Mouse (Mus musculus): ENCODE measurements around the gene Dleu7. TPM values are rescaled to one million over a fixed set of nuclear protein-coding genes. Genes with fewer than 3 reads are reported as not detected.

The Dleu7 gene
- total RNA-seq, 2 experiments from 2014 or later = 8.0 to 9.1 TPM

GRCm38 (mm10) chr14:62324943-62325342 is 32.1 kb upstream of the Dleu7 start:
- Histone ChIP-seq H3K4me3 (no peak overlapping the region), H3K27ac (no peak overlapping the region)
- intact Hi-C loops (cut with DNase I) = no loop called here
- DNase-seq (ENCODE audit: extremely low spot score in 1 of 2, low spot score in 2 of 2) = no peak
- no peak for TF ChIP-seq CTCF (IDR thresholded peaks at IDR 0.05)

- Histone ChIP-seq H3K27ac (no peak overlapping the region), H3K4me3 (no peak overlapping the region)
- no peak for TF ChIP-seq CTCF (IDR thresholded peaks at IDR 0.05)
- intact Hi-C loops (cut with DNase I) = no loop called here
- no peak for DNase-seq (ENCODE audit: extremely low spot score in 1 of 2, low spot score in 2 of 2)
Observed at GRCm38 (mm10) chr14:62323457-62323856, 30.6 kb upstream of the Dleu7 start.

- no peak for DNase-seq (ENCODE audit: extremely low spot score in 1 of 2, low spot score in 2 of 2)
- no peak for TF ChIP-seq CTCF (IDR thresholded peaks at IDR 0.05)
- intact Hi-C loops (cut with DNase I) = no loop called here
- Histone ChIP-seq H3K4me3 (no peak overlapping the region), H3K27ac (no peak overlapping the region)
Observed at GRCm38 (mm10) chr14:62322581-62323344, 29.9 kb upstream of the Dleu7 start.

GRCm38 (mm10) chr14:62311672-62312071 is 18.8 kb upstream of the Dleu7 start:
- Histone ChIP-seq H3K4me3 (no peak overlapping the region), H3K27ac (no peak overlapping the region)
- intact Hi-C loops (cut with DNase I) = no loop called here
- no peak for TF ChIP-seq CTCF (IDR thresholded peaks at IDR 0.05)
- no peak for DNase-seq (ENCODE audit: extremely low spot score in 1 of 2, low spot score in 2 of 2)

- intact Hi-C loops (cut with DNase I) = no loop called here
- Histone ChIP-seq H3K4me3 (no peak overlapping the region), H3K27ac (no peak overlapping the region)
- no peak for TF ChIP-seq CTCF (IDR thresholded peaks at IDR 0.05)
- DNase-seq (ENCODE audit: extremely low spot score in 1 of 2, low spot score in 2 of 2) = no peak
Observed at GRCm38 (mm10) chr14:62309026-62309425, 16.2 kb upstream of the Dleu7 start.

DNA sequence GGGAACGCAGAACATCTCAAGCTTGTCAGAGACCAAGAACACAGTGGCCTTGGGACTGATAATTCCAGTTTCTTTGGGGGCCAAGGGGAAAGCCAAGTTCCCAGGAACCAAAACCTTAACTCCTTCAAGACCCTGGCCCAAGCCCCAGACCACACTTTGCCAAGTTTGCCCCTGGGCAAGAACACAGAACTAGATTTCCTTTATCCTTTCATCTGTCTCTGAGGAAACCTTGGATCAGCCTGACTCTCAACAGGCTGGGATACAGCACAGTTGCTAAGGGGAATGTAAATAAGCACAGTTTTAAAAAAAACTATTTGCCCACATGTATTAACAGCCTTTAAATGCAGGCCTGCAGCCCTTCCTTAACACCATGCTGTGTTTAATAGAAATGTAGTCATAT is 14.7 kb upstream of the Dleu7 start:
- no peak overlapping the region for H3K27ac ChIP-seq
- intact Hi-C loops (cut with DNase I) = no loop called here
- no peak for DNase-seq (ENCODE audit: extremely low spot score in 1 of 2, low spot score in 2 of 2)
- H3K4me3 ChIP-seq = no peak overlapping the region
- no peak for TF ChIP-seq CTCF (IDR thresholded peaks at IDR 0.05)

DNA sequence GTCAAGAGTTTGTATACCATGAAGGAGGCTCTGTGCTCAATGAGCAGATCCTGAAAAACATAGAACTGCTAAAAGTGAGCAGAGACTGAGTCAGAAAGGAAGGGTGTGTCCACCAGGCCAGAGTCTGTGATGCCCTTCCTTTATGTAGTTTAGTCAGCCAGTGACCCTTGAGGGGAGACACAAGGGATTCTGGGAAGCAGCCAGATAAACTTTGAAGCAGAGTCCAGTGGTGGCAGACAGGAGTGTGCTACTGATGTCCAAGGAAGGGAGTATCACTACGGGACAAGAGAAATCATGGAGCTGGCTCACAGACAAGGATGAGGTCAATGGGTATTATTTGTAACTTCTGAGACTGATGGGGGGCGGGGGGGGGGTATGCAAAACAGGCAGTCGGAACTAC is 7.2 kb upstream of the Dleu7 start:
- no peak overlapping the region for H3K4me3 ChIP-seq
- no peak overlapping the region for H3K27ac ChIP-seq
- no peak for TF ChIP-seq CTCF (IDR thresholded peaks at IDR 0.05)
- no peak for DNase-seq (ENCODE audit: extremely low spot score in 1 of 2, low spot score in 2 of 2)
- intact Hi-C loops (cut with DNase I) = no loop called here

DNA sequence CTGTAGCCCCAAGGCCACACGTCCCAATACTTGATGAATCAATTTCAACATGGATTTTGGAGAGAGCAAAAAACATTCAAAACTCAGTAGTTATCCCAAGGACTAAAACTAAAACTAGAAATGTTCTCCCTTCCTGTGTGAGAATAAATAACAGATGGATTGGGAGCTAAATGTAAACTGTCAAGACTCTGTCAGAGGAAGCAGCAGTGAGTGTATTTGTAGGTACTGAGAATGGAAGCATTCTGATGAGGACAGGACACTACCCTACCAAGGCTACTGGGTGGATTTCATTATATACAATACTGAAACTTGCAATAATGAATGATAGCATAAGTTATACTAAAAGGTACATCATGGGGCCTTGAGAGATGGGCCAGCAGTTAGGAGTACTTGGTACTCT is 6.0 kb upstream of the Dleu7 start:
- TF ChIP-seq CTCF (IDR thresholded peaks at IDR 0.05) = no peak
- intact Hi-C loops (cut with DNase I) = no loop called here

GRCm38 (mm10) chr14:62292166-62292487 is 720 bp downstream of the Dleu7 start:
- no peak for TF ChIP-seq CTCF (IDR thresholded peaks at IDR 0.05)
- Histone ChIP-seq H3K4me3 (peak overlapping the region; percentile 73), H3K27ac (peak overlapping the region; percentile 37)
- intact Hi-C loops (cut with DNase I) = loop anchor here (2.0 kb wide), 1 partner anchor 41 kb away; no protein-coding TSS in a partner anchor
- no peak for DNase-seq (ENCODE audit: extremely low spot score in 1 of 2, low spot score in 2 of 2)

More for the DNA sequence above, 6.0 kb upstream of the Dleu7 start:
- no peak overlapping the region for H3K27ac ChIP-seq
- DNase-seq (ENCODE audit: extremely low spot score in 1 of 2, low spot score in 2 of 2) = no peak
- H3K4me3 ChIP-seq = no peak overlapping the region

DNA sequence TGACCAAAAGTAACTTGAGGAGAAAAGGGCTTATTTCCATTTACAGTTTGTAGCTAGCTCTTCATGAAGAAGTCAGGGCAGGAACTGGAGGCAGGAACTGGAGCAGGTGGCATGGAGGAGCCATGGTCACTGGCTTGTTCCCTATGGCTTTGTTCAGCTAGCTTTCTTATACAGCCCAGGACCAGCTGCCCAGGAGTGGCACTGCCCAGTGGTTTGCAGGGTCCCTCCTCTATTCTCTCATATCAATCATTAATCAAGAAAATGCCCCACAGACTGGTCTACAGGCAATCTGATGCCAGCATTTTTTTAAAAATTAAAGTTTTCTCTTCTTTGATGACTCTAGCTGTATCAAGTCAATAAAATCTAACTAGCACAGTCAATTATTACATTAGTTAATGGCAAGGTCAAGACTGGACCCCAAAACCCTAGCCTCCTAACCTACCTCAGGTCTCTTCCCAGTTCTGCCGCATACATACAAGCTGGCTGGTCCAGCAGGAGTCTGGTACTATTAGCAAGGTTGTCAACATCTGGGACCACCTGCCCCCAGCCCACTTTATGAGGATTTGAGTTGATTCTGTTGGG is 1.4 kb downstream of the Dleu7 start:
- Histone ChIP-seq H3K27ac (no peak overlapping the region), H3K4me3 (no peak overlapping the region)
- TF ChIP-seq CTCF (IDR thresholded peaks at IDR 0.05) = no peak
- DNase-seq (ENCODE audit: extremely low spot score in 1 of 2, low spot score in 2 of 2) = no peak
- intact Hi-C loops (cut with DNase I) = no loop called here

DNA sequence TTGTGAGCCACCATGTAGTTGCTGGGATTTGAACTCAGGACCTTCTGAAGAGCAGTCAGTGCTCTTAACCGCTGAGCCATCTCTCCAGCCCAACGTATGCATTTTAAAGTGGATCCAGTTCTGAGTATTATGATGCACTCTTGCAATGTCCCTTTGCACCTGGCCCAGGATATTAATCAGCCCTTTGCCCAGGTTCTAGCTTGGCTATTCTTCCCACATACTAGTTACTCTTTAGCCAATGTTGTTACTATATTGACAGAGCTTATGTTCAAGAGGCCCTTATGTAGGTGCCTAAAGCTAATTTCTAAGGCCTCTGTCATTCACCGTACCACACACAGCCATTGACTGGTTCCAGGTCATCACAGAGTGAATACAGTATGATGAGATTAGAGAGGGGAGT is 4.1 kb downstream of the Dleu7 start:
- H3K4me3 ChIP-seq = no peak overlapping the region

DNA sequence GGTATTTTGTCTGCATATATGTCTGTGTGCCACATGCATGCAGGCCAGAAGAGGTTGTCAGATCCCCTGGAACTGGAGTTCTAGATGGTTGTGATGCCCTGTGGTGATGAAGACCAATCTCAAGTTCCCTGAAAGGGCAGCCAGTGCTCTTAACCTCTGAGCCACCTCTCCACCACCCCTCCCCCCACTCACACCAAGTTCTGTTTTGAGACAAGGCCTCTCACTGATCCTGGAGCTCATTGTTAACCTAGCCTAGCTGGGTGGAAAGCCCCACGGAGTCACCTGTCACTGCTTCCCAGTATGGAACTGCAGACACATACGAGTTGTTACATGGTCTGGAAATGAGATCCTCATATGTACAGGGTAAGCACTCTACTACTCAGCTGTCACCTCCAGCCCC is 9.9 kb downstream of the Dleu7 start:
- no peak for TF ChIP-seq CTCF (IDR thresholded peaks at IDR 0.05)
- no peak overlapping the region for H3K27ac ChIP-seq
- no peak for DNase-seq (ENCODE audit: extremely low spot score in 1 of 2, low spot score in 2 of 2)
- H3K4me3 ChIP-seq = no peak overlapping the region
- intact Hi-C loops (cut with DNase I) = no loop called here

More for the DNA sequence above, 4.1 kb downstream of the Dleu7 start:
- TF ChIP-seq CTCF (IDR thresholded peaks at IDR 0.05) = no peak
- no peak overlapping the region for H3K27ac ChIP-seq
- intact Hi-C loops (cut with DNase I) = no loop called here
- DNase-seq (ENCODE audit: extremely low spot score in 1 of 2, low spot score in 2 of 2) = no peak

GRCm38 (mm10) chr14:62273604-62274003 is 19.2 kb downstream of the Dleu7 start:
- no peak overlapping the region for H3K27ac ChIP-seq
- DNase-seq (ENCODE audit: extremely low spot score in 1 of 2, low spot score in 2 of 2) = no peak
- TF ChIP-seq CTCF (IDR thresholded peaks at IDR 0.05) = no peak
- no peak overlapping the region for H3K4me3 ChIP-seq
- intact Hi-C loops (cut with DNase I) = no loop called here
